Mouse (Mus musculus) bone marrow macrophage, adult 2 months (primary cell): ENCODE results near the gene Tdp2.

Source experiments
- CTCF ChIP-seq: IDR thresholded peaks from 2 replicates; pipeline ENCODE4 v1.5.1; 2012; ENCODE audit warnings: low read depth, mild to moderate bottlenecking, low read length, moderate library complexity
- POLR2A ChIP-seq: IDR thresholded peaks from 2 replicates; pipeline ENCODE4 v1.6.1; 2012; ENCODE audit warnings: mild to moderate bottlenecking, low read depth, low read length, borderline replicate concordance

DNA sequence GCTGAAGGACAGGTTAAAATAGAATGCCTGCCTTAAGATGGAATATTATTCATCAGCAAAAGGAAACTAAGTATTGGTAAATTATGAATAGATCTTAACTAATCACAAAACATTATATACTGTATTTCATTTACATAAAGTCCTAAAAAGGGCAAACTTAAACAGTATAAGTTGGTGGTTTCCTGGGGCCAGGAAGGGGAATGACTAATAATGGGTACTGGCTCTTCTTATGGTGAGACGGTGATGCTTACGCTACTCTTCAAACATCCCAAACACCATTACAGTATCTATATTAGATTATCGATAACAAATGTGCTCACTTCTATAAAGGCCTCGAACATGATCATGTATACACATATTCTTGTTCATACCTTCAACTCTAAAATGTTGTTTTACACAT, 32.8 kb upstream of the Tdp2 start:
- TF ChIP-seq POLR2A (no peak), CTCF (no peak)
